In genomic region chr7:140954733-140955071, GRCm38 (mm10) we compare ENCODE assay signal across 8 mouse cellular contexts. TPM values are rescaled to one million over a fixed set of nuclear protein-coding genes. Genes with fewer than 3 reads are reported as not detected.
DNase-seq lines count a peak whose midpoint lies in the region; ATAC-seq lines count a peak whose summit lies in the region.

No protein-coding gene starts in this region.

- no peak overlapping the region for H3K27ac ChIP-seq in forebrain, embryonic 11.5 days (ENCODE audit: low read depth, low read length)
- H3K27ac ChIP-seq in limb, embryonic 11.5 days (replicated peaks; ENCODE audit: low read depth, low read length) = no peak overlapping the region
- H3K27ac ChIP-seq in neural tube, embryonic 15.5 days (replicated peaks) = no peak overlapping the region

- peak; percentile 18 for DNase-seq in kidney, adult 9 months
- no peak for DNase-seq in kidney, adult 11 months
- DNase-seq in forebrain, embryonic 11.5 days (ENCODE audit: low spot score) = no peak
- DNase-seq in limb, embryonic 11.5 days (ENCODE audit: low spot score) = no peak
- DNase-seq in left cerebral cortex, adult 9 months (ENCODE audit: low spot score in 2 of 2) = no peak
- DNase-seq in layer of hippocampus, postnatal 14 days (ENCODE audit: low spot score in 2 of 2) = no peak
- DNase-seq in gastrocnemius, postnatal 4 days (ENCODE audit: low spot score in 2 of 2) = no peak

- H3K4me2 ChIP-seq in forebrain, embryonic 11.5 days (ENCODE audit: low read depth, low read length, severe bottlenecking) = peak overlapping the region; percentile 50
- peak overlapping the region; percentile 90 for H3K4me2 ChIP-seq in limb, embryonic 11.5 days (ENCODE audit: low read depth, severe bottlenecking)
- peak overlapping the region; percentile 54 for H3K4me2 ChIP-seq in neural tube, embryonic 15.5 days

- H3K4me1 ChIP-seq in forebrain, embryonic 11.5 days (replicated peaks; ENCODE audit: control insufficient read depth, insufficient read depth, low read length) = peaks cover 13% of the 10 kb centered on the region; the same call in 1 of the 2 replicates
- peaks cover 49% of the 10 kb centered on the region for H3K4me1 ChIP-seq in limb, embryonic 11.5 days (ENCODE audit: control insufficient read depth, insufficient read depth, low read length)
- H3K4me1 ChIP-seq in neural tube, embryonic 15.5 days = peaks cover 24% of the 10 kb centered on the region

- 10% methylated on average over 9 of the region's 9 CpGs for WGBS in forebrain, embryonic 11.5 days
- WGBS in limb, embryonic 11.5 days = 6% methylated on average over 9 of the region's 9 CpGs
- WGBS in neural tube, embryonic 15.5 days = 15% methylated on average over 9 of the region's 9 CpGs

- no peaks in the 10 kb centered on the region for H3K9me3 ChIP-seq in forebrain, embryonic 11.5 days (ENCODE audit: control insufficient read depth, low read length)
- no peaks in the 10 kb centered on the region for H3K9me3 ChIP-seq in limb, embryonic 11.5 days (ENCODE audit: control insufficient read depth, low read length)
- H3K9me3 ChIP-seq in neural tube, embryonic 15.5 days (replicated peaks) = no peaks in the 10 kb centered on the region

- 0 out of 2 replicates have a peak, but pooled peaks cover 2% of the 10 kb centered on the region for H3K27me3 ChIP-seq in forebrain, embryonic 11.5 days (ENCODE audit: control insufficient read depth, insufficient read depth, low read length)
- H3K27me3 ChIP-seq in limb, embryonic 11.5 days (ENCODE audit: control insufficient read depth, insufficient read depth, low read length) = no peaks in the 10 kb centered on the region
- no peaks in the 10 kb centered on the region for H3K27me3 ChIP-seq in neural tube, embryonic 15.5 days (replicated peaks)

- H3K9ac ChIP-seq in forebrain, embryonic 11.5 days (ENCODE audit: low read length) = no peak overlapping the region
- H3K9ac ChIP-seq in limb, embryonic 11.5 days (ENCODE audit: low read length) = peak overlapping the region; percentile 70
- no peak overlapping the region for H3K9ac ChIP-seq in neural tube, embryonic 15.5 days (replicated peaks)

- no peaks in the 10 kb centered on the region for H3K36me3 ChIP-seq in forebrain, embryonic 11.5 days (ENCODE audit: control insufficient read depth, insufficient read depth, low read length)
- H3K36me3 ChIP-seq in limb, embryonic 11.5 days (ENCODE audit: control insufficient read depth, insufficient read depth, low read length) = peaks cover 4% of the 10 kb centered on the region
- no peaks in the 10 kb centered on the region for H3K36me3 ChIP-seq in neural tube, embryonic 15.5 days

- ATAC-seq in forebrain, embryonic 11.5 days (replicated peaks; ENCODE audit: low FRiP score) = no peak
- no peak for ATAC-seq in limb, embryonic 11.5 days (ENCODE audit: insufficient number of reproducible peaks, low FRiP score, low TSS enrichment, low read depth)
- ATAC-seq in neural tube, embryonic 15.5 days (ENCODE audit: low FRiP score) = no peak

- H3K4me3 ChIP-seq in forebrain, embryonic 11.5 days (ENCODE audit: low read depth, low read length) = peak overlapping the region; percentile 28
- peak overlapping the region; percentile 52 for H3K4me3 ChIP-seq in limb, embryonic 11.5 days (ENCODE audit: low read depth, low read length)
- peak overlapping the region; percentile 33 for H3K4me3 ChIP-seq in neural tube, embryonic 15.5 days (replicated peaks)

RNA-seq across cellular contexts. Expression of gene Gm45717, which starts 1.0 kb away (rescaled TPM):
- not detected in 2 replicates for polyA plus RNA-seq in forebrain, embryonic 11.5 days (2014; fragmentation: Nextera tagmentation; extraction: Ambion mirVana)
- not detected in 2 replicates for polyA plus RNA-seq in limb, embryonic 11.5 days (2014; fragmentation: Nextera tagmentation; extraction: Ambion mirVana)
- not detected in 2 replicates for polyA plus RNA-seq in neural tube, embryonic 15.5 days (2015; fragmentation: Nextera tagmentation; extraction: Ambion mirVana)
- not detected for total RNA-seq in layer of hippocampus, postnatal 14 days (2021)
- not detected for total RNA-seq in gastrocnemius, postnatal 4 days (2021)

RNA-seq across cellular contexts. Expression of gene Ifitm2, which starts 1.1 kb away (rescaled TPM):
- polyA plus RNA-seq in forebrain, embryonic 11.5 days (2014; fragmentation: Nextera tagmentation; extraction: Ambion mirVana) = 225 and 231 TPM in 2 replicates
- 853 and 900 TPM in 2 replicates for polyA plus RNA-seq in limb, embryonic 11.5 days (2014; fragmentation: Nextera tagmentation; extraction: Ambion mirVana)
- 197 and 409 TPM in 2 replicates for polyA plus RNA-seq in neural tube, embryonic 15.5 days (2015; fragmentation: Nextera tagmentation; extraction: Ambion mirVana)
- total RNA-seq in layer of hippocampus, postnatal 14 days (2021) = 10 to 100 TPM; 15.1 to 20.8 TPM
- total RNA-seq in gastrocnemius, postnatal 4 days (2021) = 100 to 1,000 TPM; 238 to 274 TPM

RNA-seq across cellular contexts. Expression of gene Ifitm5, which starts 4.6 kb away (rescaled TPM):
- polyA plus RNA-seq in forebrain, embryonic 11.5 days (2014; fragmentation: Nextera tagmentation; extraction: Ambion mirVana) = 0.49 TPM in 1 of 2 replicates, not detected in the other
- polyA plus RNA-seq in limb, embryonic 11.5 days (2014; fragmentation: Nextera tagmentation; extraction: Ambion mirVana) = 1.7 and 1.9 TPM in 2 replicates
- polyA plus RNA-seq in neural tube, embryonic 15.5 days (2015; fragmentation: Nextera tagmentation; extraction: Ambion mirVana) = 3.0 and 4.5 TPM in 2 replicates
- not detected for total RNA-seq in layer of hippocampus, postnatal 14 days (2021)
- total RNA-seq in gastrocnemius, postnatal 4 days (2021) = 1 to 10 TPM; 2.0 to 2.4 TPM

RNA-seq across cellular contexts. Expression of gene Ifitm1, which starts 12.3 kb away (rescaled TPM):
- 5.6 and 8.1 TPM in 2 replicates for polyA plus RNA-seq in forebrain, embryonic 11.5 days (2014; fragmentation: Nextera tagmentation; extraction: Ambion mirVana)
- polyA plus RNA-seq in limb, embryonic 11.5 days (2014; fragmentation: Nextera tagmentation; extraction: Ambion mirVana) = 63.9 and 68.3 TPM in 2 replicates
- 20.6 and 115 TPM in 2 replicates for polyA plus RNA-seq in neural tube, embryonic 15.5 days (2015; fragmentation: Nextera tagmentation; extraction: Ambion mirVana)
- 1 to 10 TPM; 3.3 to 6.3 TPM for total RNA-seq in layer of hippocampus, postnatal 14 days (2021)
- 1 to 10 TPM; 4.9 to 8.2 TPM for total RNA-seq in gastrocnemius, postnatal 4 days (2021)

RNA-seq across cellular contexts. Expression of gene Pgghg, which starts 13.5 kb away (rescaled TPM):
- 15.8 and 16.1 TPM in 2 replicates for polyA plus RNA-seq in forebrain, embryonic 11.5 days (2014; fragmentation: Nextera tagmentation; extraction: Ambion mirVana)
- 13.6 and 16.1 TPM in 2 replicates for polyA plus RNA-seq in limb, embryonic 11.5 days (2014; fragmentation: Nextera tagmentation; extraction: Ambion mirVana)
- 6.3 and 10.2 TPM in 2 replicates for polyA plus RNA-seq in neural tube, embryonic 15.5 days (2015; fragmentation: Nextera tagmentation; extraction: Ambion mirVana)
- total RNA-seq in layer of hippocampus, postnatal 14 days (2021) = 1 to 10 TPM; 4.1 to 5.1 TPM
- total RNA-seq in gastrocnemius, postnatal 4 days (2021) = 10 to 100 TPM; 15.8 to 16.6 TPM
